Mouse (Mus musculus): Measurements from ENCODE around the gene Cd164l2.

DNA sequence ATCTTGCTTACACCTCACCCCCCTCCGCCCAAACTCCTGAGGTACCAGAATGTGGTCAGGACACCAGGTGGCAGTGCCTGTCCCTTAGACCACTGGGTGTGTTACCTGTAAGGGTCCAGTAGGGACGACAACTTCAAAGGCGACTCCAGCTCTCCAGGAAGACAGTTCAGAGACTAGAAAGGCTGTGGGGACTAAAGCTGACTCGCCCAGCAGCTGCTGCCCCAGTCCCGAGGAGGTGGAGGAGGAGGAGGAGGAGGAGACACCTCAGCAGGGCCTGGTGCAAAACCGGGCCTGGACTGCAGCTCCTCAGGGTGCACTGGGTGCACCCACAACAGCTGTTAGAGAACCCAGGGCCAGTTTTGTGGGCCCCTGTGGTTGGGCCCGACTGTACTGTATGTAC is 51.0 kb downstream of the Cd164l2 start, which contains the start of gene Sytl1:
- TF ChIP-seq EP300 (IDR thresholded peaks at IDR 0.05; ENCODE audit: low read depth) (no peak), CTCF (IDR thresholded peaks at IDR 0.05; ENCODE audit: low read depth) (peak; percentile 32)

Measured in liver, embryonic 14.5 days (tissue).